Mouse (Mus musculus) midbrain, embryonic 16.5 days (tissue): ENCODE measurements around the gene Ifnar1. TPM values are rescaled to one million over a fixed set of nuclear protein-coding genes. Genes with fewer than 3 reads are reported as not detected.
A peak's percentile ranks its signal among the peaks of the same experiment; 100 is the strongest.

Experiments
- ATAC-seq: fragments of 200-750 bp; cut with Nextera tagmentation; 2 replicates; pipeline ENCODE4 v1.8.0; 2017; ENCODE audit warnings: moderate TSS enrichment
- H3K27ac ChIP-seq: fragments of 300-500 bp; sonication (generic); 2 replicates; pipeline ENCODE4 v1.5.1; 2014; ENCODE audit warnings: mild to moderate bottlenecking, low read length, mixed read lengths
- H3K27me3 ChIP-seq: fragments of 300-500 bp; sonication (generic); 2 replicates; pipeline ENCODE4 v1.6.1; 2014; ENCODE audit warnings: low read depth, low read length, mixed read lengths; ENCODE audit not compliant: control insufficient read depth, insufficient read depth
- H3K36me3 ChIP-seq: fragments of 300-500 bp; sonication (generic); 2 replicates; pipeline ENCODE4 v1.6.1; 2014; ENCODE audit warnings: mild to moderate bottlenecking, low read length, moderate library complexity, mixed read lengths; ENCODE audit not compliant: control insufficient read depth, insufficient read depth
- H3K4me1 ChIP-seq: fragments of 300-500 bp; sonication (generic); 2 replicates; pipeline ENCODE4 v1.6.1; 2014; ENCODE audit warnings: mild to moderate bottlenecking, low read length, mixed read lengths; ENCODE audit not compliant: control insufficient read depth, insufficient read depth
- H3K4me2 ChIP-seq: fragments of 300-500 bp; sonication (generic); 2 replicates; pipeline ENCODE4 v1.6.1; 2014; ENCODE audit warnings: mild to moderate bottlenecking, low read length, mixed read lengths
- H3K4me3 ChIP-seq: fragments of 300-500 bp; sonication (generic); 2 replicates; pipeline ENCODE4 v1.5.1; 2014; ENCODE audit warnings: low read depth, mild to moderate bottlenecking, low read length, moderate library complexity, mixed read lengths
- H3K9ac ChIP-seq: fragments of 300-500 bp; sonication (generic); 2 replicates; pipeline ENCODE4 v1.6.1; 2014; ENCODE audit warnings: low read depth, low read length, mixed read lengths
- H3K9me3 ChIP-seq: fragments of 300-500 bp; sonication (generic); replicated peaks from 2 replicates; pipeline ENCODE4 v1.6.1; 2014; ENCODE audit warnings: mild to moderate bottlenecking, low read length, mixed read lengths; ENCODE audit not compliant: control insufficient read depth, poor library complexity, severe bottlenecking
- WGBS: fragments of 180-500 bp; shearing (Covaris S2); extraction: QIAGEN DNeasy Blood & Tissue Kit; methylation state at CpG from one replicate; pipeline ENCODE4 v1.1.7; 2014; 5-methylcytosine and 5-hydroxymethylcytosine counted together
- polyA plus RNA-seq: library from polyadenylated mRNA; unstranded; fragments of >200 nt; fragmentation: Nextera tagmentation; extraction: Ambion mirVana; gene quantifications from 2 replicates; pipeline ENCODE4 v1.2.1, GENCODE M21; 2015

The Ifnar1 gene
- polyA plus RNA-seq, 1 experiment from 2014 or later = 48.0 TPM

GRCm38 (mm10) chr16:91458976-91459375 lies 26.1 kb upstream of the Ifnar1 start:
- ATAC-seq = no peak
- Histone ChIP-seq H3K36me3 (no peaks in the 10 kb centered on the region), H3K27ac (peak overlapping the region; percentile 22; the same call in 1 of the 2 replicates), H3K4me2 (no peak overlapping the region), H3K27me3 (no peaks in the 10 kb centered on the region), H3K9ac (no peak overlapping the region), H3K4me3 (no peak overlapping the region), H3K4me1 (peaks cover 1% of the 10 kb centered on the region), H3K9me3 (no peaks in the 10 kb centered on the region)
- WGBS = 38% methylated on average over 5 of the region's 5 CpGs

DNA sequence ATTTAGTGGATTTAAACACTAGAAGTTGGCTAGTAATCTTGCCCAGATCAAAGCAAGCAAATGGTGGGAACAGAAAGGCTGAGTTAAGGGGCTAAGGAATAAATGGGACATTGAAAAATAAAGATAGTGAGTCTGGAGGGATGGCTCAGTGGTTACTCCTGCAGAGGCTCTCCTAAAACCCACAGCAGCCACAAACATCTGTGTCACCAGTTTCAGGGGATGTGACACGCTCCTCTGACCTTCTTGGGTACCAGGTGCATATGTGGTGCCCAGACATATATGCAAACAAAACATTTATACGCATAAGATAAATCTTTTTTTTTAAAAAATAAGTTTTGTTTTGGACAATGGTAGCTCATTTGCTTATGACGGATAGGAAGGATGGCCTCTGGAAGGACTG lies 25.6 kb upstream of the Ifnar1 start:
- H3K9ac ChIP-seq = no peak overlapping the region
- no peak overlapping the region for H3K4me3 ChIP-seq
- no peaks in the 10 kb centered on the region for H3K27me3 ChIP-seq
- H3K4me1 ChIP-seq = peaks cover 4% of the 10 kb centered on the region
- H3K9me3 ChIP-seq = no peaks in the 10 kb centered on the region
- H3K27ac ChIP-seq = peak overlapping the region; percentile 22; the same call in 1 of the 2 replicates
- 83% methylated on average over 3 of the region's 3 CpGs for WGBS
- no peak for ATAC-seq
- H3K4me2 ChIP-seq = no peak overlapping the region
- no peaks in the 10 kb centered on the region for H3K36me3 ChIP-seq

DNA sequence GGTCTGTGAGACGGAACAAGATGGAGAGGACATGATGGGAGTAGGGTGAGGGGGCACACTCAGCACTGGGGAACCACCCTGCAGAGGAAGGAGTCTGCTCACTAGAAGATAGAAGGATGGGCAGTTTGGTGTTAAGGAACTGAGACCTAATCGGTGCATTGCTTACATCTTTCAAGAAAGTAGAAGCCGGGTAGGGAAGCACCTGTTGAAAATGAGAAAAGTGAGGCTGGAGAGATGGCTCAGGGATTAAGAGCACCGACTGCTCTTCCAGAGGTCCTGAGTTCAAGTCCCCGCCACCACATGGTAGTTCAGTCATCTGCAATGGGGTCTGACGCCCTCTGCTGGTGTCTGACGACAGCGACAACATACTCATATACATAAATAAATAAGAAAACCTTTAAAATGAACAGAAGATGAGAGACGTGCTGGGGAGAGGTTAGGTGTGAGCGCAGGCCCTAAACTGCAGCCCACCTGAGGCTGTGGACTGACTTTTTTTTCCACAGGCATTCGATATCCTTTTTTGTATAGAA lies 25.1 kb upstream of the Ifnar1 start:
- no peak overlapping the region for H3K27ac ChIP-seq
- H3K36me3 ChIP-seq = no peaks in the 10 kb centered on the region
- ATAC-seq = no peak
- no peak overlapping the region for H3K4me3 ChIP-seq
- no peak overlapping the region for H3K9ac ChIP-seq
- H3K4me1 ChIP-seq = peaks cover 4% of the 10 kb centered on the region
- no peaks in the 10 kb centered on the region for H3K9me3 ChIP-seq
- 73% methylated on average over 11 of the region's 11 CpGs for WGBS
- H3K4me2 ChIP-seq = no peak overlapping the region
- H3K27me3 ChIP-seq = no peaks in the 10 kb centered on the region

DNA sequence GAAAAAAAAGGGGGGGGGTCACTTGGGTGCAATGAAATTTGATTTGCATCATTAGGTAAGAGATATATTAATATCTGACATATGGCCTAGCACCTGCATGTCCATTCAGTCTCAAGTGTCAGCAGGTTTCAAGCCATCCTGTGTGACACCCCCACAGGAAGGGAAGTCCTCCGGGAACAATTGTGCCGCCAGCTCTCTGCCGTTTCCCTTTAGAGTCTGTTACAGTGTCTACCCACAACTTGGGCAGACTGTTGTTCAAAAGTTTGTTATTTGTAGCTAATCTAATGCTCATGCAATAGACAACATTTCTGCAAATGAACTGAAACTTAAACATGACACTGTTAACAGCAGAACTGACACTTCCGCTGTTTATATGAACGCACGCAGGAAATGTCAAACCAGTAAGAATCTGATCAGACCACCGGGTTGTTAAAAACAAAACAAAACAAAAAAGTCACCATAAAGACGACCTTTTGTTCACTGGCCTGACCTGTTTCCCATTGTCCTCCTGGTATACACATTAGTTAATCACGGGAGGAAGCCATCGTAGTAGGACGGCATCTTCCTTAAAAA lies 23.9 kb upstream of the Ifnar1 start:
- H3K27me3 ChIP-seq = no peaks in the 10 kb centered on the region
- H3K27ac ChIP-seq = no peak overlapping the region
- H3K36me3 ChIP-seq = no peaks in the 10 kb centered on the region
- ATAC-seq = no peak
- H3K9me3 ChIP-seq = no peaks in the 10 kb centered on the region
- H3K4me1 ChIP-seq = peaks cover 12% of the 10 kb centered on the region
- no peak overlapping the region for H3K9ac ChIP-seq
- H3K4me3 ChIP-seq = no peak overlapping the region
- H3K4me2 ChIP-seq = no peak overlapping the region
- WGBS = 74% methylated on average over 11 of the region's 11 CpGs

GRCm38 (mm10) chr16:91461773-91462181 lies 23.3 kb upstream of the Ifnar1 start:
- Histone ChIP-seq H3K36me3 (no peaks in the 10 kb centered on the region), H3K9me3 (no peaks in the 10 kb centered on the region), H3K27me3 (no peaks in the 10 kb centered on the region), H3K4me1 (peaks cover 18% of the 10 kb centered on the region), H3K27ac (no peak overlapping the region), H3K4me2 (no peak overlapping the region), H3K4me3 (no peak overlapping the region), H3K9ac (no peak overlapping the region)
- ATAC-seq = no peak
- 60% methylated on average over 9 of the region's 9 CpGs for WGBS

GRCm38 (mm10) chr16:91462644-91463043 lies 22.4 kb upstream of the Ifnar1 start:
- ATAC-seq = no peak
- Histone ChIP-seq H3K9ac (no peak overlapping the region), H3K27ac (no peak overlapping the region), H3K4me3 (no peak overlapping the region), H3K4me1 (peaks cover 21% of the 10 kb centered on the region), H3K36me3 (no peaks in the 10 kb centered on the region), H3K9me3 (no peaks in the 10 kb centered on the region), H3K27me3 (no peaks in the 10 kb centered on the region), H3K4me2 (no peak overlapping the region)
- 75% methylated on average over 3 of the region's 3 CpGs for WGBS

DNA sequence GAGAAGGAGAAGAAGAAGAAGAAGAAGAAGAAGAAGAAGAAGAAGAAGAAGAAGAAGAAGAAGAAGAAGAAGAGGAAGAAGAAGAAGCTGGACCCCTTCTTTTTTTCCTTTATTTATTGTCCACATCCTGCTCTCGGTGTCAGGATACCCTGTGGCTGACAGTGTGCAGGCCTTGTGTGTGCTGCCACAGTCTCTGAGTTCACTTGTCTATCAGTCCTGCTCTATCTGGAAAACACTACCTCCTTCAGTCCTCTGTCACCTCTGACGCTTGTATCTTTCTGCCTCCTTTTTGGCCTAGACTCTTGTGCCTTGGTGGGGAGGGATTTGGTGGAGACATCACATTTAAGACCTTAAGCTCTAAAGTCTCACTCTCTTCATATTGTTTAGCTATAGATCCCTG lies 21.6 kb upstream of the Ifnar1 start:
- Histone ChIP-seq H3K4me3 (no peak overlapping the region), H3K27me3 (no peaks in the 10 kb centered on the region), H3K9me3 (no peaks in the 10 kb centered on the region), H3K27ac (no peak overlapping the region), H3K4me2 (no peak overlapping the region), H3K36me3 (no peaks in the 10 kb centered on the region), H3K4me1 (peaks cover 21% of the 10 kb centered on the region), H3K9ac (no peak overlapping the region)
- ATAC-seq = no peak
- WGBS = 81% methylated on average over 2 of the region's 2 CpGs

- Histone ChIP-seq H3K27ac (peak overlapping the region; percentile 83; the same call in 1 of the 2 replicates), H3K36me3 (no peaks in the 10 kb centered on the region), H3K4me3 (peak overlapping the region; percentile 68), H3K4me1 (peaks cover 21% of the 10 kb centered on the region), H3K4me2 (peak overlapping the region; percentile 79), H3K9ac (peak overlapping the region; percentile 72), H3K27me3 (no peaks in the 10 kb centered on the region), H3K9me3 (no peaks in the 10 kb centered on the region)
- 85% methylated on average over 4 of the region's 4 CpGs for WGBS
- no peak for ATAC-seq
Observed at GRCm38 (mm10) chr16:91463836-91464400, 21.1 kb upstream of the Ifnar1 start.
